Mouse (Mus musculus) embryonic fibroblast, embryonic 13.5 days (primary cell): ENCODE data around the gene Smu1.

Experiments used
- CTCF ChIP-seq: IDR thresholded peaks from 2 replicates; pipeline ENCODE4 v1.5.1; 2011; ENCODE audit warnings: mild to moderate bottlenecking, control low read depth, low read length, moderate library complexity, borderline replicate concordance; ENCODE audit not compliant: insufficient read depth
- POLR2A ChIP-seq: IDR thresholded peaks from 2 replicates; pipeline ENCODE4 v1.6.1; 2011; ENCODE audit warnings: low read depth, mild to moderate bottlenecking, control low read depth, low read length, moderate library complexity

- TF ChIP-seq POLR2A (no peak), CTCF (no peak)
These were observed 28.0 kb upstream of the Smu1 start for GRCm38 (mm10) chr4:40785620-40786166.
